Mouse (Mus musculus) kidney, adult 18-20 months (tissue): Measurements from ENCODE around the gene Rfc2.
"Not testable (repeated sequence)": the region's sequence is repeated elsewhere in the genome, so short reads cannot be mapped to it uniquely, and the experiment has no call there.

Experiments used
- DNase-seq: peaks from one replicate; pipeline ENCODE4 v3.0.0; 2021

The Rfc2 gene

DNA sequence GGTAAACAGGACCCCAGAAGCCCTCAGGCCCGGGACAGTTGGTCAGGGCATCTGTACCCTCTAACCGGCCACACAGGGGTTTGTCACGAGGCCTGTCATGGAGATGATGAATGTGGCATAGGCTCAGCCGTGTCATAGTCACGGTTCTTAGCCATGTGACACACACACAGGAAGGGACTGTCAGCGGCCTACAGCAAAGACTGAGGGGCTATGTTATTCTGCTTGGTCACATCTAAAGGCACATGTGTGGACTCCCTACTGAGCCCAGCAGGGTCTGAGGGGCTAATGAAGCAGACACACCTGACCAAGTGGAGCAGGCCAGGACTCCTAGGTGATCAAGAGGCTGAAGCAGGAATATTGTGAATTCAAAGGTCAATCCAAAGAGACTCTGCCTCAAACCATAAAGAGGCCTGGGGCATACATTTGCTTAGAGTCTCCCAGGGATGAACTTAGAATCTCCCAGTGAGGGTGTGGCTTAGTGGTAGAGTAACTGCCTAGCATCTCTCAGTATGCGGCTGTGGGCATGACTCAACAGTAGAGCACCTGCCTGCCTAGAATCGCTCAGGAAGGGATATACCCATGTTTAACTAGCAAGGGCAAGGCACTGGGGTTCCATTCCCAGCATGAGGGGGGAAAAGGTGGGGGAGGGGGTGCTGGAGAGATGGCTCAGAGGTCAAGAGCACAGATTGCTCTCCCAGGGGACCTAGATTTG is 30.8 kb downstream of the Rfc2 start:
- no peak for DNase-seq

DNA sequence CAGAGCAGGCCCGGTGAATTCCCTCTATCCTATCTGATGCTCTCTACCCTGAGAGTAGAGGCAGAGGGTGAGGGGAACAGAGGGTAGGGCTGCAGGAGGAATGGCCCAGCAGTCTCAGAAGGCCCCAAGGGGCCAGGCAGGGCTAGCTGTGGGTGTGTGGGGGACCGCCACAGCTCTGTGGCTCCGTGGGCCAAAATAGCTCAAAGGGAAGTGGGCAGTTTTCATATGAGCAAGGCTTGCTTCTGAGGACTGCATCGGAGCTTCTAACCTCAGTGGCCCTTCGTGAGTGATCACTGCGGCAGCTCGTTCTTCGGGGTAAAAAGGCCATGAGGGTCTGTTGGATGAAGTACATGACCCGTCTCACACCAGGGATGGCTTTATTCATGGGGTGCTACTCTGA is 32.6 kb downstream of the Rfc2 start:
- no peak for DNase-seq

DNA sequence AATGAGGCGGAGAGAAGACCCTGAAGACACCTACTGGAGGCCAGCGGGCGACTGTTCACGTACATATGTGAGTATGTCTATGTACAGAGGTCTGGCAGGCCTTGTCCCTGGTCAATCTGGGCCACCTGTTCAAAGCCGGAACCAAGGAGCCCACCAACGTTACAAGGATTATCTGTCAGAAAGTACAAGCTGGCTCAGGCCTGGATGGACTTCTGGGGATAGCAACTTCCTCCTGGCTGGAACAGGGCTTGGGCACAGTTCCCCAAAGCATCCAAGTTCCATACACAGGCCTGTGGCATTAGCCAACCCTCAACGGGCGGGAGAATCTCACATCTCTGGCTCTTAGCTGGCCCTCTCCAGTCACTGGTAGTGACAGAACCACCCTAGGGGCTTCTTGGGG is 33.1 kb downstream of the Rfc2 start:
- no peak for DNase-seq

DNA sequence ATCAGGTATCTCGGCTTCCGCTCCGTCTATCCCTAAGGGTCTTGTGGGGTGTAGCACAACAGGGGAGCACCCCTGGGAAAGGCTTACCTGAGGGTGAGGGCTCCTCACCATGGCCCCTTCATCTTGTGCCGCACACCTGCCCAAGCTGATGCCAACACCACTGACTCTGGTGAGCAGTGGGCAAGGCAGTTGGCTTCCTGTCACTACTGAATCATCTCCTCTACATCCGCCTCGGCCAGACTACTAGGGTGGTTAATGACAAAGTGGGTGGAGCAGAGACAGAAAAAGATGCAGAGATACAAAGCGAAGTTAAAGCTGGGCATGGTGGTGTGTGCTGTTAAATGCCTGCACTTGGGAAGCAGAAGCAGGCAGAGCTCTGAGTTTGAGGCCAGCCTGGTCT is 33.6 kb downstream of the Rfc2 start, which contains the start of gene Lat2:
Gene Lat2 (minus strand): TSS at position 224 of the 400 bp plus-strand sequence.
- DNase-seq, result no peak

DNA sequence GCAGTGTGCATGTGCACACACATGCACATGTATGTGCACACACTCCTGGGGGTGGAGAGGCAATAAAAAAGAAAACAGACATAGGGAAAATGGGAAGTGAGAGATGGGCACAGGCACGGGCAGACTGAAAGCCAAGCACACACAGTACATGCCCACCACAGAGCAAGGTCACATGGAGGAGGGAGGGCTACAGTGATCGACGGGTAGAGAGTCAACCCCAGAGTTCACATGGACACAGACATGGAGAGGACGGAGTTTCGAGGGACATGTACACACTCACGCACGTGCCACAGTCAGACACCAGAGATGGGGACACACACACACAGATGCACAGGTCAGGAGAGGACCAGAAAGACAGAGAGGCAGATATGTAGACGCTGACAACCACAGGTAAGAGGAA is 34.2 kb downstream of the Rfc2 start:
- no peak for DNase-seq

DNA sequence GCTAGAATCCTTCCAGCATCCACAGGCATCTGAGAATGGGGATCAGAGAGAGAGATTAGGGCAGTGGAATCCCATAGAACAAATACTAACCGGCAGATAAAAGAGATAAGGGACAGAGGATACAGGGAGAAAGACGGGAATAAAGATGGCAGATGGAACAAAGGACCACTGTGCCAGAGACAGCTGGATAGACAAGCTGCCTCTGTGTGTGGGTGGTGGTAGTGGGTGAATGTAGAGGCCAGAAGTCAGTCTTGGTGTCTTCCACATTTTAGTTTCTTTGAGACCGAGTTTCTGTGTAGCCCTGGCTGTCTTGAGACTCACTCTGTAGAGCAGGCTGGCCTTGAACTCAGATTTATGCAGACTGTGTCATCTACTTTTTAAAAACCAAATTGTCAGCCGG is 34.6 kb downstream of the Rfc2 start:
- no peak for DNase-seq

DNA sequence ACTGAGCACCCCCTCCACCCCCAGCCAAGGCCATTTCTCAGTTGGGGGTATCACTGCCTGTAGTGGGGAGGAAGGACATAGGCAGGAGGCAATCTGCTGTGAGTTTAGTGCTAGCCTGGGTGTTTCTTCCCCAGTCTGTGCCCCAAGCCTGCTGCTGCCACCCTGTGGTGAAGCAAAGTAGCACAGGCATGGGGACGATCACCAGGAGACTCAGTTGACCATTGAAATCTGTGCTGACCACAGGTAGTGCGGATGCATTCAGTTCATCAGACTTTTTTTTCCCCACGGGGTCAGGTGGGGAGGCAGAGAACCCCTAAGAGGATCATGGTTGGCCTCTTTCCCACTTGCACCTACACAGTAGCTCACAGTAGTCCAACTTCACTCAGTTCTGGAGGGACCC is 35.9 kb downstream of the Rfc2 start:
- peak; percentile 78 for DNase-seq

DNA sequence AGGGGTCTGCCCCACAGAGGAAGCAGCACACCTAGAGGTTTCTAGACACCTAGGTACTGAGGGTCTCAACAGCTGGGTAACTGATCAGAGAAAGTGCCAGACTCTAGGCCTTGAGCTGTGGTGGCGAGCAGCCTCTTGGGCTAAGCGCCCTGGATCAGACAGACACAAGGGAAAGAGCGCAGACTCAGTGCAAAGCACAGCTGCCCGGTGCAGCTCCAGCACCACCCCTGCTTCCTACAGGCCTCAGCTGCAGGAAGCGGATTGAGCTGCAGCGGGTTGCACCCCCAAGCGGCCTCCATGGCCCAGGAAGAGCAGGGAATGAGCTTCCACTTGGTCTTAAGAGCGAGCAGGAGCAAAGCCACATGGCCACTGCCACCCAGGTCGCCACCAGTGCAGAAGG is 39.3 kb downstream of the Rfc2 start:
- no peak for DNase-seq

DNA sequence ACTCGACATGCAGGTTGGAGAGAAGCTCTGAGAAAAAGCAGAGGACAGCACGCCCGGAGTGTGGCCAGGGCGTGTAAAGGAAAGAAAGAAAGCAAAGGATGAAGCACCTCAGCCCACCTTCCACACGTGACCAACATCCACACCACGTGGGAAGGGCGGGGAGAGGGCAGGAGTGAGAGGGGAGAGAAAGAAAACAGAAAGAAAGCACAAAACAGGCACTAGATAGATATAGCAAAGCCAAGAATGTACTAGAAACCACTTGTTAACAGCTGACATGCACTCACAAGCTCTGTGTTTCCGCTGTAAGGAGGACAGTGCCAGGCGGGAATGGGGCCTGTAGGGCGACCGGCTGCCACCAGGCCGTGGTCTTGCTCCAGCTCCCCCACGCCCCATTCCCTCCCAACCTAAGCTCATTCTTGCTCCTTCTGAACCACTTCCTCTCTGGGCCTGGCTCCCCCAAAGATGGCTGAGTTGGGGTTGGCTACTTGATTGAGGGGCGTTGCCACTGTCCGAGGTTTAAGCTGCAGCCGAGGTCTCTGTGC is 40.0 kb downstream of the Rfc2 start:
- no peak for DNase-seq

DNA sequence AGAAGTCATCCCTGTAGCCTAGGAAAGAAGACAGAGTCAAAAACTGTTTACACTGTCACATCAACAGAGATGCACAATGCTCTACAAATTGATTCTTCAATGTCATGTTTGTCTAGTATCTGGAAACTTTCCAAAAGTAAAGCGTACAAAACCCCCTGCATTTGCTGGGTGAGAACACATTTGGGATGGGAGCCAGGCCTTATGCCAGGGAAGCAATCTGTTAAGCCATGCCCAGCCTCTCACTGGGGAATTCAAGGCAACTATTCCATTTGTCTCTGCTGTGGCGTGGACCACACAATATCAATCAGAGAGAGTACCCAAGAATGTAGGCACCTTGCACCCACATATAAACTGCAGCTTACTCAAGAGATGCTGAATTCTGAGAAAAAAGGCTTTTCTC is 40.9 kb downstream of the Rfc2 start:
- no peak for DNase-seq

DNA sequence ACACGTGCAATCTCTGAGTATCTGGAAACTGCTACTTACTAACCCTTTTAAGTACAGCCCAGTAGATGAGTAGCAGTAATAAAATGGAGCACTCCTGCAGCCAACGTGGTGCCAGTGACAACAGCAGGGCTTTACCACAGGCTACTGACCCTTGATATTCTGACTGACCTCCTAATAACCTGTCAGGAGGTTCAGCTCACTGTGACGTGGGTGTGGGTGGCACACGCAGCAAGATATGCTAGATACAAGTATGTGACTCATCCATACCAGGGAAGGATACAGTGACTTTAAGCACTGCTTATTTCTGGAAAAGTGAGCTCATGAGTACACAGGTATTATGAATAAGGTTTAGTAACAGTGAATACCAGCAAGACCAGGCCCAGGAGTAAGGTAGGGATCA is 48.3 kb downstream of the Rfc2 start:
- DNase-seq, result no peak

DNA sequence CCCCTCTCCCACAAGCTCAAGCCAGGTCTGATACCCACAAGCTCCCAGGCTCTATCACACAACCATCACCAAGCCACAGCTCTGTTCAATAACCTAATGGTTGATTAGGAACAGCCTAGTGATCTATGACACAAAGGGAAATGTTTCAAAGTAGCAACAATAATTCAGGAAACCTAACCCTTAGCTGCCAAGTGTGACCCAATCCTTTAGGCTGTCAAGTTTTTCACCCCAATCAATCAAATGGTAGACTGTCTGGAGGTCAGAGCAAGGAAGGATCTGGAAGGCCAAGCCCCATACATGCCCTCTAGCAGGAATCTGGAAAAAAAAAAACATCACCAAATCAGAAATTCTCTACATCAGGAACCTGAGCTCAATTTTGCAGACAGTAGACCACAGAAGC is 49.7 kb downstream of the Rfc2 start:
- no peak for DNase-seq

DNA sequence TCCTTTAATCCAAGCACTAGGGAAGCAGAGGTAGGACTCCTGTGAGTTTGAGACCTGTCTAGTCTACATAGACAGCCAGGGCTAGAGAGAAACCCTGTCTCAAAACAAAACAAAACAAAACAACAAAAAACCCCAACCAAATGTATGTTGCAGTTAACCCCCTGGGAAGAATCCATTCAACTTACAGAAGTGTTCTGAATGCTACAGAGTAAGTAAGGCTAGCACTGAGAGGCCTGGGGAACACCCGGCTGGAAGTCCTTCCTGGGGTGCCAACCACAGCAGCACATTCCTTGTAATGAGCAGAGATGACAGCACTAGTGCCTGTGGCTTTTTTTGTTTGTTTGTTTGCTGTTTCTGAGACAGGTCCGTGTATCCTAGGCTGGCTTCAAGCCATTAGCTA is 51.7 kb downstream of the Rfc2 start:
- DNase-seq, result no peak

DNA sequence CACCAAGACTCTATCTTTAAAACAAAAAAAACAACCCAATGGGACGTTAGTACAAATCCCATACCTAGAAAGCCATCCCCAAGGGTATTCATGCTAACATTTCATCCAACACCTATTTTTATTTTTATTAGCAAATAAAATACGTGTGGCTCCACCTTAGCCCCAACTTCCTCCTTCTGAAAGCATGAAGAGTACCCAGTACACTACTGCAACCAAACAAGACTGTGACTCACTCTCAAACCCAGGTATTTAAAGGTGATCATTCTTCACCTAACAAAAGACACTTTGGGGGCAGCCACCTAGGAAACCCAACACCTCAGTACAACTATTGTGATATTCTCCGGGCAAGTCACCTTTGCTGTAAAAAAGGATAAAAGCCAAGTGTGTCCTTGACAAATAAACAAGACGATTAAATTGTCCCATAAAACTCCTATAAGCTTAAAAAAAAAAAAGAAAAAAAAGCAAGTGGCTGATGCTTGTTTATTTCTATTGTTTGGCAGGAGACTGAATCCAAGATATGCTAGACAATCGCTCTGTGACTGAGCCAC is 56.7 kb downstream of the Rfc2 start:
- DNase-seq, result no peak

DNA sequence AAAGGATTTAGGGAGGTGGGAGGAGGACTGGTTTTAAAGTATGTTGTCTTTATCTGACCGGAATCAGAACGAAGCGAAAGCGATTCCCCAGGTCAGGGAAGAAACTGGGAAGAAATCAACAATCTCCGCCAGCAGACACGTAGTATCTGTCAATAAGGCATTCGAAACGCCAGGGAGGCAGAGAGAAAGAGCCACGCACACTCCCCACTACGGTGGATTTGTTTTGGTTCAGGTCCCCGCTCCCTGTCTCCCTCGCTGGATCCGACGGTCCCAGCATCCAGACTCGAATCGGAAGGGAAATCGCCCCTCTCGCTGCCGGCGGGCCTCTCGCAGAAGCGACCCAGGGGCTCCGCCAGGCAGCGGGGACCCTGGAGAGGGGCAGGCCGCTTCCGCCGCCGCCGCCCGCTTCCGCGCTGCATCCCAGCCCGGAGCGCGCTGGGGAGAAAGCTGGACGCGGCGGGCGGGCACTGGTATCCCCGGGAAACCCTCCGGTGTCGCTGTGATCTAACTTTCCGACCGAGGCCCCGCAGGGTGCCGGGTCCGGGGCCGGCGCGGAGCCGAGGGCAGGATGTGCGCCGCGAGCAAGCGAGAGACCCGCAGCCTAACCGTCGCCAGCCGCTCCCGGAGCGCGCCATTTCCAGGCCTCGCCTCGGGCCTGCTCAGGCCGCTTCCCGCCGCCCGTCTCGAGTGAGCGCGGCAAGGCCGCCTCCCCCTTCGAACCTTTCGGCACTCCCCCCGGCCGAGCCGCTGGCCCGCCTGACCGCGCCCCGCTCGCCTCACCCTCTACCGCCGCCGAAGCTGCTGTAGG is 57.5 kb downstream of the Rfc2 start:
- DNase-seq, result no peak

DNA sequence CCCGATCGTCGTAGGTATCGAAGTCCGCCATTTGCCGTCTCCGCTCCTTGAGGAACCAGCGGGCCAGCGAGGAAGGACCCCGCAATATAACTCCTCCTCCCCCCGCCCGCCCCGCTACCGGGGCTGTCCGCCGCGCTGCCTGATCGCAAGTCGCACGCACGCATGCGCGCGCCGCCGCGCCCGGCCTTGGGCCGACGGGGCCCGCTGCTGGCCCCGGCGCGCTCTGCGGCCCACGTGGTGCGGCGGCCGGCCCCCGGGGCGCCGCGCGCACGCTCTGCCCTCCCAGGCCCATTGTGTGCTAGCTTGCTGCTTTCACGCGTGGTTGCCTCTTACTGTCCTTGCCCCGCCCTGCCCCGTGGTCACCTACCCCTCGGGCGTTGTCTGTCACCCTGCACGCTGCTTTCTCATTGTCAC is 58.1 kb downstream of the Rfc2 start, which contains the start of gene Eif4h:
Gene Eif4h (minus strand): TSS at position 222 of the 414 bp plus-strand sequence.
- peak; percentile 97 for DNase-seq

DNA sequence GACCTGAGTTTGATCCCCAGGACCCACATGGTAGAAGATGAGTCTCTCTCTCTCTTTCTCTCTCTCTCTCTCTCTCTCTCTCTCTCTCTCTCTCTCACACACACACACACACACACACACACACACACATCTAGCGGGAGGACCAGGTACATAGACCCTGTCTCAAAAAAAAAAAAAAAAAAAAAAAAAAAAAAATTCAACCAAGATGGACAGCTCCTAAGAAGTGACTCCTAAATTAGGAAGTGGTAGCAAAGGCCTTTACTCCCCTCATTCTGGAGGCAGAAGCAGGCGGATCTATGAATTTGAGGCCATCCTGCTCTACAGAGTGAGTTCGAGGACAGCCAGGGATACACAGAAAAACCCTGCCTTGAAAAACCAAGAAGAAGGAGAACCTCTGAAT is 59.2 kb downstream of the Rfc2 start:
- no peak for DNase-seq

DNA sequence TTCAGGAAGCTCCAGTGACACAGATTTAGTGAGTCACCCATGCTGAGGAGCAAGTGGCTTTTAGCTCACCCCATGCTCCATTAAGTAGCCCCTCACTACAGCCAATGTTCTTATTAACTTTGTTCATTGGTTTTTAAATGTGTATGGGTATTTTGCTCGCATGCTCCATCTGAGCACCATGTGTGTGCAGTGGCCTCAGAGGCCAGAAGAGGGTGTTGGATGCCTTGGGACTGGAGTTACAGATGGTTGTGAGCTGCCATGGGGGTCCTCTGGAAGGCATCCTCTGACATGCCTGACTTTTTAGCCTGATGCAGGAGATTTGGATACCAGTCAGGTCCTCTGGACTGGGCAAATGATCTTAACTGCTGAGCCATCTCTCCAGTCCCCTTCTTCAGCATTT is 63.0 kb downstream of the Rfc2 start:
- DNase-seq, result no peak

DNA sequence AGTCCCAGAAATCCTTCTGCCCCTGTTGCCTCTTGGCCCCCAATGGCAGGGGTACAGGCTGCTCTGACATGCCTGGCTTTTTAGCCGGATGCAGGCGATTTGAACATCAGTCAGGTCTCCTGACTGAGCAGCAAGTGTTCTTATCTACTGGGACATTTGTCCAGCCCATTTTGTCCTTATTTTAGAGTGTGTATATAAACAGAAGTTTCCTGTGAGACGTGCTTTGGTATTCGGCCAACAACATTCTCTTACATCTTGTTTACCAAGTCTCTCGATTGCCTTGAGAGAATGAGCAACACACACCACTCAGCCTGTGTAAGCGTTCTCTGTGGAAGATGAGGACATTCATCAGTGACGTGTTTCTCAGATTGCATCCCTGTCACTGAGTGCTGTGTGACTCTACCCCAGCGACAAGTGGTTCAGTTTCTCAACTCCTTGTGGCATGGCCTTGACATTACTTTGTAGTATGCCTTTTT is 63.5 kb downstream of the Rfc2 start:
- DNase-seq, result no peak

DNA sequence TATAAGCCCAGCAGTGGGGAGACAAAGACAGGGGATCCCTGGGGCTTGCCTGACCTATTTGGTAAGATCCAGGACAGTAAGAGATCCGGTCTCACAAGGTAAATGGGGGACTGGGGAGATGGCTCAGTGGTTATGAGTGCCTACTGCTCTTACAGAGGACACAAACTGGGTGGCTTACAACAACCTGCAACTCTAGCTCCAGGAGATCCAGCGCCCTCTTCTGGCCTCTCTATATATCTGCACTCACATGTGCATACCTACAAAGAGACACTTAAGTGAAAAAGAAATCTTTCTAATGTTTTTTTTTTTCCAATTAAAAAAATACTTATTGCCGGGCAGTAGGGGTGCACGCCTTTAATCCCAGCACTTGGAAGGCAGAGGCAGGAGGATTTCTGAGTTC is 65.3 kb downstream of the Rfc2 start:
- DNase-seq, result no peak

DNA sequence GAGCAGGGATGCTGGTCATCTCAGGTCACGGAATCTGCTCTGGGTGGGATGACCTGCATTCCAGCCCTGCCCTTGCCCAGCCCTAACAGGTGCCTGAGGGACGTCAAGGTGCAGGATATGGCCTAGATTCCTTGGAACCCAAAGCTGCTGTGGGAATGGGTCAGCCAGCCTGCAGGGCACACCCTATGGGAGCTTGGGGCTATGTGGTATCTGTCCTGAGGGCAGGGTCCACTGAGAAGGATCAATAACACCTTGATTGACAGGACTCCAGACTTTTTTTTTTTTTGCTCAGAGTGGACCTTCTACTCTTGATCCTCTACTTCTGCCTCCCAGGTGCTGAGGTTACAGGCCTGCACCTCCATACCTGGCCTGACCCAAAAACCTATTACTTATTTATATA is 66.2 kb downstream of the Rfc2 start:
- DNase-seq, result no peak

DNA sequence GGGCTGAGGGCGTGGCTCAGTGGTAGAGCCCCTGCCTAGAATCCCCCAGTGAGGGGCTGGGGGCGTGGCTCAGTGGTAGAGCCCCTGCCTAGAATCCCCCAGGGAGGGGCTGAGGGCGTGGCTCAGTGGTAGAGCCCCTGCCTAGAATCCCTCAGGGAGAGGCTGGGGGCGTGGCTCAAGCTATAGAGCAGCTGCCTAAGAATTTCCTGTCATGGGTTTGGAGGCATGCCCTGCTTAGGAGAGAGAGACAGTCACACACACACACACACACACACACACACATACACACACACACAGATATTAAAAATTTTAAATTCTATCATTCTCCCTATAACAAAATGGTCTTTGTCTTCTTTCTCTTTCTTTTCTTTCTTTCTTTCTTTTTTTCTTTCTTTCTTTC is 67.8 kb downstream of the Rfc2 start:
- DNase-seq, result not testable (repeated sequence)

DNA sequence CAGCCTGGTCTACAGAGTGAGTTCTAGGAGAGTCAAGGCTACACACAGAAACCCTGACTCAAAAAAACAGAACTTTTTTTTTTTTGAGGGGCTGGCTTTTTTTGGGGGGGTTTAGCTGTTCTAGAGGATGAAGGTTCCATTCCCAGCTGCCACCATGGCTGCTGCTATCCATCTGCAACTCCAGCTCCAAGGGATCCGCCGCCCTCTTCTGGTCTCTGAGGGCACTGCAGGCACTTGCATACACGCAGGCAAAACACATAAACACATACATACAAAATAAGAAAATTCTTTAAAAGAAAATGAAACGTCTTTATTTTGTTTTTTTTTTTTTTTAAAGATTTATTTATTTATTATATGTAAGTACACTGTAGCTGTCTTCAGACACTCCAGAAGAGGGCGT is 69.8 kb downstream of the Rfc2 start:
- peak; percentile 68 for DNase-seq
